ENCODE assay signal across 7 mouse cellular contexts in genomic region chr1:34007379-34007778, GRCm38 (mm10).
DNase-seq lines count a peak whose midpoint lies in the region; ATAC-seq lines count a peak whose summit lies in the region.

No protein-coding gene starts in this region.

- peaks cover 45% of the 10 kb centered on the region for H3K4me1 ChIP-seq in megakaryocyte, embryonic 14.5 days
- H3K4me1 ChIP-seq in embryonic facial prominence, embryonic 15.5 days: peaks cover 34% of the 10 kb centered on the region
- peaks cover 16% of the 10 kb centered on the region; the same call in 1 of the 2 replicates for H3K4me1 ChIP-seq in intestine, embryonic 16.5 days (ENCODE audit: control insufficient read depth, insufficient read depth, low read length)
- peaks cover 48% of the 10 kb centered on the region for H3K4me1 ChIP-seq in neural tube, embryonic 15.5 days

- no peak for DNase-seq in spleen, postnatal 14 days (ENCODE audit: low spot score in 2 of 2)
- DNase-seq in right cerebral cortex, postnatal 14 days: no peak

- no peak for ATAC-seq in megakaryocyte, adult 5-6 weeks (ENCODE audit: poor library complexity, severe bottlenecking)
- ATAC-seq in embryonic facial prominence, embryonic 15.5 days (ENCODE audit: insufficient number of reproducible peaks, low FRiP score, low TSS enrichment, low read depth): no peak
- no peak for ATAC-seq in intestine, embryonic 16.5 days
- ATAC-seq in neural tube, embryonic 15.5 days (ENCODE audit: low FRiP score): no peak

- H3K9ac ChIP-seq in embryonic facial prominence, embryonic 15.5 days: no peak overlapping the region
- no peak overlapping the region for H3K9ac ChIP-seq in intestine, embryonic 16.5 days (ENCODE audit: low read depth, low read length)
- peak overlapping the region; percentile 59 for H3K9ac ChIP-seq in neural tube, embryonic 15.5 days (replicated peaks)

- H3K4me2 ChIP-seq in embryonic facial prominence, embryonic 15.5 days (replicated peaks): peak overlapping the region; percentile 78
- 0 out of 2 replicates have a peak overlapping the region, but pooled peaks have one; percentile 4 for H3K4me2 ChIP-seq in intestine, embryonic 16.5 days (ENCODE audit: low read depth, low read length)
- peak overlapping the region; percentile 73 for H3K4me2 ChIP-seq in neural tube, embryonic 15.5 days

- WGBS in embryonic facial prominence, embryonic 15.5 days: 57% methylated on average over 4 of the region's 4 CpGs
- 67% methylated on average over 4 of the region's 4 CpGs for WGBS in intestine, embryonic 16.5 days
- WGBS in neural tube, embryonic 15.5 days: 19% methylated on average over 4 of the region's 4 CpGs

- peak overlapping the region; percentile 53 for H3K4me3 ChIP-seq in megakaryocyte, embryonic 14.5 days (replicated peaks)
- H3K4me3 ChIP-seq in embryonic facial prominence, embryonic 15.5 days (replicated peaks): peak overlapping the region; percentile 48
- no peak overlapping the region for H3K4me3 ChIP-seq in intestine, embryonic 16.5 days (ENCODE audit: low read length)
- H3K4me3 ChIP-seq in neural tube, embryonic 15.5 days (replicated peaks): peak overlapping the region; percentile 62

- no peaks in the 10 kb centered on the region for H3K9me3 ChIP-seq in megakaryocyte, embryonic 14.5 days
- H3K9me3 ChIP-seq in embryonic facial prominence, embryonic 15.5 days (replicated peaks): no peaks in the 10 kb centered on the region
- H3K9me3 ChIP-seq in intestine, embryonic 16.5 days (ENCODE audit: control insufficient read depth, low read length): no peaks in the 10 kb centered on the region
- H3K9me3 ChIP-seq in neural tube, embryonic 15.5 days (replicated peaks): no peaks in the 10 kb centered on the region

- no peak overlapping the region for H3K27ac ChIP-seq in embryonic facial prominence, embryonic 15.5 days (replicated peaks)
- no peak overlapping the region for H3K27ac ChIP-seq in intestine, embryonic 16.5 days (ENCODE audit: low read length)
- peak overlapping the region; percentile 89 for H3K27ac ChIP-seq in neural tube, embryonic 15.5 days (replicated peaks)

- peaks cover 15% of the 10 kb centered on the region for H3K27me3 ChIP-seq in megakaryocyte, embryonic 14.5 days (replicated peaks)
- H3K27me3 ChIP-seq in embryonic facial prominence, embryonic 15.5 days: no peaks in the 10 kb centered on the region
- no peaks in the 10 kb centered on the region; the same call in 1 of the 2 replicates for H3K27me3 ChIP-seq in intestine, embryonic 16.5 days (replicated peaks; ENCODE audit: control insufficient read depth, insufficient read depth, low read length)
- no peaks in the 10 kb centered on the region for H3K27me3 ChIP-seq in neural tube, embryonic 15.5 days (replicated peaks)

- no peaks in the 10 kb centered on the region for H3K36me3 ChIP-seq in megakaryocyte, embryonic 14.5 days (replicated peaks; ENCODE audit: low read length)
- no peaks in the 10 kb centered on the region for H3K36me3 ChIP-seq in embryonic facial prominence, embryonic 15.5 days
- no peaks in the 10 kb centered on the region for H3K36me3 ChIP-seq in intestine, embryonic 16.5 days (ENCODE audit: control insufficient read depth, insufficient read depth, low read length)
- H3K36me3 ChIP-seq in neural tube, embryonic 15.5 days: no peaks in the 10 kb centered on the region

Comparison
In these comparisons a context has a peak if more than half of its experiments do, and no peak if none do; other contexts are left out.
1. H3K4me2 ChIP-seq: peak in every context shown above with its lines; median percentile 78 in embryonic facial prominence, embryonic 15.5 days; 73 in neural tube, embryonic 15.5 days; 4 in intestine, embryonic 16.5 days.